Mouse (Mus musculus) G1E-ER4 (cell line): ENCODE results near the gene BC017158. TPM values are rescaled to one million over a fixed set of nuclear protein-coding genes. Genes with fewer than 3 reads are reported as not detected.
A peak's percentile ranks its signal among the peaks of the same experiment; 100 is the strongest.

Experiments
- GATA1 ChIP-seq: IDR thresholded peaks from one replicate; pipeline ENCODE4 v1.8.0; 2012; ENCODE audit warnings: low read length, inconsistent platforms
- polyA plus RNA-seq: library from polyadenylated mRNA; stranded (reverse); fragments of >175 nt; gene quantifications from 2 replicates; pipeline ENCODE4 v1.2.3, GENCODE M21; 2012

The BC017158 gene
- polyA plus RNA-seq, 1 experiment: 39.8 TPM

DNA sequence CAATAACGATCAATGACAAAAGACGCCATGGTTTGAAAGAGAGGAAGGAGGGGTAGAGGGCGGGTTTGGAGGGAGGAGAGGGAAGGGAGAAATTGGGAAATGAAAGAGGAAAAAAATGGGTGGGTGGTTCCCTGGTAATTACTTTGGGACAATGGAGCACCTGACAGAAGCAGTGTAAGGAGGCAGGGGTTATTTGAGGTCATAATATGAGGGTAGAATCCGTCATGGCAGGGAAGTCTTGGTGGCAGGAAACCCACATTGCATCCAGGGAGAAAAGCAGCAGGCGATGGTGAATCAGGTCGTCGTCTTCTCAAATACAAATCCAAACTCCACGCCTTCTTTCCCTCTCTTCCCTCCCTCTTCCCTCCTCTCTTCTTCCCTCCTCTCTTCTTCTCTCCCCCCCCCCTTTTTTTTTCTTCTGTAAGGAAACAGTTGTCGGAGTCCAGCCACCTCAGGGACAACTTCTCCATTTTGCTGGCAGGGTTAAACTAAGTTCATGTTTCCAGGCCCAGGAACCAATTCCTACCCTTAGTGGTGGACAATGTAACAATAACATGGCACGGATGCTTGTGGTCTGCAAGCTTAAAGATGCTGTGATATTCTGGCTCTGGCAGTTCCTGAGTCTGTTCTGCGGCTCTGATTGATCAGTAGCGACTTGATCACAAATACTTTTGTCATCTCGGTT lies 14.5 kb upstream of the BC017158 start:
- no peak for TF ChIP-seq GATA1

DNA sequence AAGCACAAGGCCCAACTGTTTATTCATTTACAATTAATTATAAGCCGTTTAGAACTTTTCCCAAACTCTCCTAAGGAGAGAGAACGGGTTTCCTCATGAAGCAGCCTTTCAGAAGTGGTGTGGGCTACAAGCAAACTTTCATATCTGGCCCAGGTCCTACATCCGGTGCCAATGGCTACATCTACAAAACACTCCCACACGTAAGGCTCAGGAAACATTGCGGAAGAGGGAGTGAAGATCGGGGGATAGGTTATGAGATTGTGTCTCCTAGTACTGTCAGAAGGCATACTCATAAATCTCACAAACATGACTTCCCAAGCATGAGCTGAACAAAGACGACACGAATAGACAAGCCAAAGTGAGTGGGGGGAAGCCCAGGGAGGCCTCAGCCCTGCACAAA lies 13.8 kb upstream of the BC017158 start:
- no peak for TF ChIP-seq GATA1

DNA sequence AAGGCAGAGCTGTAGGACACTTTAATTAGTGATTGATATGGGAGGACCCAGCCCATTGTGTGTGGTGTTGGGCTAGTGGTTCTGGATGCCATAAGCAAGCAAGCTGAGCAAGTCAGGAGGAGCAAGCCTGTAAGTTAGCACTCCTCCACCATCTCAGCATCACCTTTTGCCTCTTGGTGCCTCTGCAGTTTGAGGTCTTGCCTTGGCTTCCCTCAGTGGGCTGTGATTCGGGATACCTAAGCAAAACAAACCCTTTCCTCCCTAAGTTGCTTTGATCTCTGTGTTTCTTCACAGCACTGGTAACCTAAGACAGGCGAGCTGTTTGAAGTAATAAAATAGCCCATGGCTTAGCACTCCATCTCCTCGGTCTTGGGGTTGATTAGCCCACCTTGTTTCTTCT lies 13.3 kb upstream of the BC017158 start:
- no peak for TF ChIP-seq GATA1

DNA sequence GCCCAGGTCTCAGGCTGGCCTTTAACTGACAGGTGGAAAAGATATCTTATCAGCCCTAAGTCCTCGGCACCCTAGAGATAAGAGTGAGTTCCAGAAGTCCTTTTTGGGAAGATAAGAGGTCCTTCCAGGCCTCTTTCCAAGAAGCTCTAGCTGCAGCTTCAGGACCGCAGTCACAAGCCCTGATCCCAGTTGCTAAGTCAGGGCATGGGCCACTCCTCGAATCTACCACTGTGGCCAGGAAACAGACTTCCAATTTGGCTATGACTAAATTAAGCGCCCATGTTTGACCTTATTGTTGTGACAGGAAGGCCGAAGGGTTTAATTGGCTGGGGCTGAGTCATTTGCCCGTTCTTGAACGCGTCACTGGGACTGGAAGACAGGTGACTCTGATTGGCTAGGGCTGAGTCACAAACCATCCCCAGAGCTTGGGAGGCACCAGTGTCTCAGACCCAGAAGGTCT lies 12.3 kb upstream of the BC017158 start:
- TF ChIP-seq GATA1: peak; percentile 73

DNA sequence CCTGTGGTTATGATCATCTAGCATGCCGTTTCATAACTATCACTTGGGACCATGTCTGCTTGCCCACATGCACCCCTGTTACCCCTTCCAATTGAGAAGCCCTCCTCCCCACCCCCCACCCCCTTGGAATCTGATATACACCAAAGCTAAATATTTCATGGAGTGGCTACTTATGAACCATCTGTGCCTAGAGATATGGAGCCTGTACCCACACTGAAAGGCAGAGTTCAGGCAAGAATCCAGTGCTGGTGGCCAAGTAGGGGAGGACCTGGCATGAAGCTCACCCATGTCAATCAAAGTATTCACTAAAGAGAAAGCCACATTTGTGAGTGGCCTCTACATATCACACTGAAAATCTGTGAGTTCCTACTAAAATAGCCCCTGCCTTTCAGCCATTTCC lies 11.8 kb upstream of the BC017158 start:
- no peak for TF ChIP-seq GATA1

DNA sequence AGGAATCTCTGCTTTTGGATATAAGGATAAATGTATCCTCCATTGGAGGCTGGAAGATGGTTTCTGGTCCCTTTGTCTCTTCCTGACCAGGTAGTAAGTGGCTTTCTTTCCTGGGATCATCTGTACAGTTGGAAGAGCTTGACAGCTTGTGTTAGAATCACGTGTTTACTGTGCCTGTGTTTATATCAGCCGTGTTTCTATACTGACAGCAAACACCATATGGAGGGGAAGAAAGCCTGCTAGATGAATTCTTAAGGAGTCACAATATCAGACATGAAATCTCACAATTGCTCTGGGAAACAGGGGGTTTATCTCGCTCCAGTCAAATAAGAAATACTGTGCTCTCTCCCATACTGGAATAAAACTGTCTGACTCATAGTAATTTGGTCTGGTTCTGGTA lies 11.2 kb upstream of the BC017158 start:
- no peak for TF ChIP-seq GATA1

DNA sequence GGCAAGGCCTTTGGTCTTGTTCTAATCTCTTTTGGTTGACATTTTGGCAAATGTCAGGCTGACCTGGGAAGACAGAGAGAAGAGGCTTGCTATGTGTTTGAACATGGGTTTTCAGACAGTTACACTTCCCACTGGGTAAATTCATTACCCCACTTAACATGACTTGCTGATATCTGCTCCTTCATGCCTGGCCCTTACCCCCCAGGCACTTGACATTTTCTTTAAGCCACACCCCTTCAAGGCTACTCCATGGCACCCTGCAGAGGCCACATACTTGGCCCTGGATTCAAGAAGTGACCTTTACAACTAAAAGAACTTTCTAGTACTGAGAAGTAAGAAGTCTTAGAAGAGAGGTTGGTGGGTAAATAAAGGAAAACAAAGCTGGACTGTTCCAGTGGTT lies 9.9 kb upstream of the BC017158 start:
- TF ChIP-seq GATA1: no peak

DNA sequence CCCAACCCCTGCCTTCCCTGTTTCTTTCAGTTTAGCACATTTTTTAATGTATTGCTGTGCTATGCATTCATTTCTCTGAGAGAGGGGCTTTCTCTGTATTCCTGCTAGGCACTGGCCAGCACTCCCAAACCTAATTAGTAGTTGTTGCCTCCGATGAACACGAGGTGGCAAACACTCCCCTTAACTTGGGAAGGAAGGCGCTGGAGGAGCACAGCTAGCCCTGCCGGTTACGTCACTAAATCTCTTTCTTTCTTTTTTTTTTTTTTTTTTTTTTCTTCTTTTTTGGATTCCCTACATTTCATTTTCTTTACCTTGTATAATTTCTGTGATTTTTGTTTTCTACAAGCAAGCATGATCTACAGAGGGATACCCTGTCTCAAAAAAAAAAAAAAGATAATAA lies 6.9 kb upstream of the BC017158 start:
- no peak for TF ChIP-seq GATA1

DNA sequence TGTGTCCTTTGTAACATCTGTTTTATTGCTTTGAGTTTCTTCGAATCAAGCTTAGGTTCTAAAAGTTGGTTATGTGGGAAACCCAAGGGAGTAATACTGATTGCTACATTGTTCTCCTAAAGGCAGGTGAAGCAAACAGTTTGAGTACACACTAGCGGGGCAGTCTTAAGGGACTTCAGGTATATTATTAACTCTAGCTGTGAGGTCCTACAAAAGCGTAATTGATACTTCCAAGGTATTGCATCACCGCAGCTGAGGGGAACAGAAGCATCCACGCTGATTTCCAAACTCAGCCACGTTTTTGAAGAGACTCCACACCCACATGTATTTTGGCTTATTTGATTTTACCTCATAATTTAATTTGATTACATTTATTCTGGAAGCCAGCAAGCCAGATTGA lies 6.2 kb upstream of the BC017158 start:
- no peak for TF ChIP-seq GATA1

DNA sequence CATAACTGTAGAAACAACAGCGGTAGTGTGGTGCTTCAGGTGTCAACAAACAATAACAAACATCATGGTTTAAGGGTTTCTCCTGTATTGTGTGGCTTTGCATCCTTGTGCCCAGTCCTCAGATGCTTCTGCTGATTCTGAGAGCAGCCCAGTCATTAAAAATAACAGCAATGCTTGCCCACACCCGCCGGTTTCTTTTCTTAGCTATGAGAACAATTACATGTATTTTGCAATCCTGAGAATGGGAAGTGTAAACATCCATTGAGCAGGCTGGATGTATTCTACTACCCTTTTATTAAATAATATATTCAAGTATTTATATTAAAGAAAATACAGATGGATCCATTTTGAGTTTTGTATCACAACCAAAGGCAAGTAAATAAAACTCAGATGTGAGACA lies 4.2 kb upstream of the BC017158 start:
- no peak for TF ChIP-seq GATA1

DNA sequence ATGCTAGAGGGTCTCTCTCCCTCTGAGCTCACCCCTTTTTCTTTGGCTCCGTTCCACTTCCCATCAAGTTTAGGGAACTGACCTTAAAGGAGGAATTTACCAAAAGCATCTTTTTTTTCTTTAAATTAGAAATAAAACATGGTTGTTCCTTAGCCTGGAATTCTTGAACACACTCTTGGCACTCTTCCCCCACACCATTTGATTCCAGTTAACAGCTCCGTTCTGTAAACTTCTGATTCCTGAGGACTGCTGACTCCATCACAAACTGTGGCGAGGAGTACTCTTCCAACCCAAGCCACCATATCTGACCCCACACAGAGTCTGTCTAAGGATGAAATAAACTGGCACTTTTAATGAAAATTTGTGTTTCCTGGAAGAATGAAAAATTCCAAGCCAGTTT lies 3.0 kb upstream of the BC017158 start:
- no peak for TF ChIP-seq GATA1

DNA sequence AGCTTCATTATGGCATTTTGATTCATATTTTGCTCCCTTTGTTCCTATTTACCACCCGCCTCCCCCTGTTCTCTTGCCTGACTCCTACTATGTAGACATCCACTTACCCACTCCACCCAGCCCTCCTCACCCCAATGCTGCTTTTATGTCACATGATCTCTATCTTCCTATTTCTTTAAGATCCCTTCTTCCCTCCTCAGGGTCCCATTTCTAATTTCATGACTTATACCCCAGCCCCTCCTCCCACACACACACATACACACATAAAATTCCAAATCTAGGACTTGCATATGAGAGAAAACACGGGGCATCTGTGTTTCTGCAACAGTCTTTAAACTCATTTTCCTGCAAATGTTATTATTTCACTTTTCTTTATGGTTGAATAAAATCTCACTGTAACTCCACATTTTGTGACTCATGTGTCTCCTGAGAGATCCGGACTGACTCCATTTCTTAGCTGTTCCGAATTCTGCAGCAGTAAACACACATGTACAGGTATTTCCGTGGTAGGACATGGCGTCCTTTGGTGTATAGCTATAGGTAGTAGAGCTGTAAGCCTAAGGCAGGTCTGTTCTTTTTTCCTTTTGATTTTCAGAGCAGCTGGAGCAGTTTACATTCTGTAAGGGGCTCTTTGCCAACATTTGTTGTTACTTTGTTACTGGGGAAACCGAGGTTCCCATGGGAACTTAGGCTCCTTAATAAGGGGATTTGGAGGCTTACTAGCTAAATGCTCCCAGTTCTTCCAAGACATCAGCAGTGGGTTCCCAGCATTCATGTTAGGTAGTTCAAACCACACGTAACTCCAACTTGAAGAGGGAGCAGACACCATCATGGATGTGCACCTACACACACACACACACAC lies 742 bp upstream of the BC017158 start:
- no peak for TF ChIP-seq GATA1

DNA sequence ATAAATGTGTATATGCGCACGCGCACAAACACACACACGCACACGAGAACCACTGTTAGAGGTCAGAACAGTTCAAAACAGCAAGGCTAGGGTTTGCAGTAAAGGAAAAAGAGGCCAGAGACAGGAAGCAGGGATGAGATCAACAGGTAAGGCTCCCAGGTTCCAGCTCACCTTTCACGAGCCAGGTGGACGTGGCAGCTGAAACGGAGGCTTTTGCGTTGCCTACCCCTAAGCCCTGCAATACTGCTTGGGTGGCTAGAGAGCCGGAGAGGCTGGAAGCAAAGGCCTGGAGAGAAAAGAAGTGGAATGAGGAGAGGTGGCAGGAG lies 716 bp downstream of the BC017158 start:
- TF ChIP-seq GATA1: no peak

DNA sequence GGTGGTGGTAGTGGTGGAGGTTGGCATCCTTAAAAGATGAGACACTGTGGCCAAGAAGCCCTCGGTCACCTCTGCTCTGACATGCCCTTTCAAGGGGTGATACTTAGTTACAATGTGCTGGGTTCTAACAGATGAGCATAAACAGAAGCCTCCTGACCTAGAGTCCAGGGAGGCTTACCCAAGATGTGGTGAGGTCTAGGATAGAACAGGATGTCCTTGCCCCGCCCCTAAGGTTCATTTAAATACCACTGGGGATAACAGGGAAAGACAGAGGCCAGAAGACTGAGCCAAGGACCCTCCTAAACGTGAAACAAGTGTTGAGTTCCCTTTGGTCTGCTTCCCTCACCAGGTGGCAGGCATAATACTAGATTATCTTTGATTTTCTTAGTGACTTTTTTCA lies 1.5 kb downstream of the BC017158 start:
- TF ChIP-seq GATA1: no peak

DNA sequence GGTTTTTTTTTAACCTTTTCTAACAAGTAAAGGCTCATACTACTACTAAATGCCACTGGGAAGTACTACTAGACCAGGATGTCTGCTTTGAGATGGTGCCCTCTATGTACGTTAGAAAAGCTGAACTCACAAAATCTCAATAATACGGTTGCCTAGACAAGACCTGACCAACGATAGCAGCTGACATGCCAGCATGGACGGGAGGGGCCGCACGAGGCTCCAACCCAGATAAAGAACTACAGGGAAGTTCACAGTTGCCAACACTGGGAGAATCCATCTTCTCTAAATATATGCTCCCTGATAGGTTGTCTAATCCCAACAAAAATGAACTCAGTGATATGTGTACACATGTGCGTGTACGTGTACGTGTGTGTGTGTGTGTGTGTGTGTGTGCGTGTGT lies 3.2 kb downstream of the BC017158 start:
- TF ChIP-seq GATA1: no peak

DNA sequence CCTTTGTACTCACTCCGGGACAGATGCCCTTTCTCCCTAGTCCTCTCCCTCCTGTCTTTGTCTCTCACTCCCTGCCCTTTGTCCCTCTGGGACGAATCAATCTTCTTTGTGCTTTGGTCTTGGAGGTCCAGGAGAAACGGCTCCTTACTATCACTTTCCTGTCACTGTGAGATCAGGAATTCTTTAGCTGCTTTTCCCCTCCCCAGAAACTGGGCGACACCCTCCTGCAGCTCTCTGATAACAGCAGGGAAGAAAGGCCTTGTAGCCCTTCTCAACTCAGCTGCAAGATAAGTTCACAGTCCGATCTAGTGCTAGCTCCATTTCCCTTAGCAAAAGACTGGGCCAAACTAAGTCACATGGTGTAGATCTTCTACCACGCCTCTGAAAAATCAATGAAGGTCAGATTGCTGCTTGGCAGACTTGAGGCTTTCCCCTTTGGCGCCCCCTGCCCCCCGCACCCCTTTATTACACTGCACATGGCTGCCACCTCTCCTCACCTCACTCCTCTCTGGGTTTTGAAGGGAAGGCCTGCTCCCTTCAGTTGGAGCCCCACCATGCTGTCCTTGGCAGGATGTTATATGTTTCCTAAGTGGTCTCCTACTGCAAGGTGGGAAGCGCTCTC lies 8.9 kb downstream of the BC017158 start:
- TF ChIP-seq GATA1: peak; percentile 59

DNA sequence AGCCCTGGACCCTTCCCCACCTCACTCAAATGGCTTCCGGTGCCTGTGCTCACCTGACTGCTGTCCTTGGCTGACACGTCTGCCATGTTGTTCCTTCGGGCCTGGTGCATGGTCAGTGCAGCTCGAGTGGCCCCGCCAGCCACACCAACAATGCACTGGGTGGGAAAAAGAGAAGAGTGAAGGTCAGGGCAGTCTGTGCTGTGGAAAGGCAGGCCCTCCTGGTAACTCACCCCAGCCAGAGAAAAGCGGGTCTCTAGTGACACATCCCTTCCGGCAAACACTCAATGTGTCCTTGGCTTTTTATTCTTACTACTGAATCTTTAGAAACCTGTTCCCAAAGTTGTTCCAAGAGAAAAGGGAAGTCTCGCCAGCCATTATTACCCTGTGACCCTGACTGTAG lies 12.9 kb downstream of the BC017158 start:
- TF ChIP-seq GATA1: no peak
